Mouse (Mus musculus) common myeloid progenitor, adult 5-6 weeks (primary cell): ENCODE measurements at regions not wholly inside any gene's neighbourhood (a gene's known extent, or its start where the extent isn't known, plus 50 kb on each side); places are given as distances from the start of the nearest gene placed in this dataset.

ENCODE experiments used
- ATAC-seq: replicated peaks from 2 replicates; pipeline ENCODE4 v1.8.0; 2016; ENCODE audit warnings: low read depth, mild to moderate bottlenecking, moderate TSS enrichment, inconsistent platforms; ENCODE audit not compliant: poor library complexity, severe bottlenecking

DNA sequence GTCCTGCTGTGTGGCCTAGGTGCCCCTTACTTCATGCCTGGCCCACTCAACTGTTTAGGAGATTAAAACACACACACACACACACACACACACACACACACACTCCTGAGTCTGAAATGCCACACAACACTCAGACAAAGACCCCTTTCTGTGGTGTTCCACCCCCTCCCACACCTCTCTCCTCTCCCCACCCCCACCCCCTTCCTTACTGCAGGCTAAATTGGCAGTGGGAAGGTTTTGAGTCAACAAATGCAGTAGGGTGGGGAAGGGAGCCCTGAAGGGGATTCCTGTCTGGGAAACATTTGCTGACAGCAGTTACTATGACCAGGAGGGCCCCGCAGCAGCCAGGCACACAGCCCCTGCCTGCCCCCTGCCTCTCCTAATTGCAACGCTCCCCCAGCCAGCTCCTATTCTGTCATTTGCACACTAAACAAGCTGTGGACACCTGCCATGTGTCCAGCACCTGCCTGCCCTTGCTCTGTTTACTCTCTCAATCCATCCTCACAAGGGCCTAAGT lies 69.5 kb downstream of the Ephb3 start:
- ATAC-seq = no peak

DNA sequence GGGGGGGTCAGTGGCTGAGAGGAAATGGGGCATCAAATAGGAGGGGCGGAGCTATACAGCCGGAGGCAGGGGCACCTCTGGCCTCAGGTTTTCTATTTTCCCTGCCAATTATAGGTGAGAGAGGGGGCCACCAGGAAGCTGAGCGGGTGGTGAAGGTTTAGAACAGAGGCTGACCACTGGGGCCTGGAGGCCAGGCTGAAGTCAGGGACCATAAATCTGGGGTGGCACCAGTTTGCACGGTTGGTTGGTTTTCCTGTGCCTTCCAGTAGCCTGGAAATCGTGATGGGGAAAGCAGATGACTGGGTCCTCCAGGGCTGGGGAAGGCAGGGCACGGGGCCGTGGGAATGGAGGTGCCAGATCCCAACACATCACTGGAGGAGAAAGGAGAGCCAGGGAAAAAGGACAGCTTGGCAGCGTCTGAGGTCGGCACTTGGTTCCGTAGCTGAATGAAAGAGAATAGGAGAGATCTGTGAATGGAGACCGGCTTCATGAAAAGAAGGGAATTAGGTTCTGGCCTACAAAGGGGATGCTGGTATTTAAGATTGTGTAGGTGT lies 73.3 kb downstream of the Ephb3 start:
- ATAC-seq = no peak

GRCm38 (mm10) chr16:21278387-21278786 lies 73.8 kb downstream of the Ephb3 start:
- ATAC-seq = no peak

DNA sequence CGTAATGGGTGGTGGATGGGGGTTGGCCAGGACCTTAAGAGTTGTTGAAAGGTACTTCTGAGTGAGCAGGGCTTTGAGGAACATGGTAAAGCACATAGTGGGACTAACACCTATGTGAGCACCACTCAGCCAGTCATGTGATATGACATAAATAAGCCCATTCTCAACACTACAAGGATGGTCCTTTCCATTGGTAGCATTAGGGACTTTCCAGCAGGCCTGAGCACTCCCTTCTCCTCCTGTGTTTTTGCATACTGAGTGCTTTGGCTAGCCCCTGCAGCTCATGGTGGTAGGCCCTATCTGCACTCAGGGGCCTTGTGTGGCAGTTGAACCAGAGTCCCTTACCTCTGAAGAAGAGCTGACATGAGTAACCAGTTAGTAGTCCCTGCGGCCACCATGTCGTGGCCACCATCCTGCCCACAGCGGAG lies 75.7 kb downstream of the Ephb3 start:
- ATAC-seq = no peak

- ATAC-seq = no peak
Measured at GRCm38 (mm10) chr16:21281958-21282730, 77.6 kb downstream of the Ephb3 start.

DNA sequence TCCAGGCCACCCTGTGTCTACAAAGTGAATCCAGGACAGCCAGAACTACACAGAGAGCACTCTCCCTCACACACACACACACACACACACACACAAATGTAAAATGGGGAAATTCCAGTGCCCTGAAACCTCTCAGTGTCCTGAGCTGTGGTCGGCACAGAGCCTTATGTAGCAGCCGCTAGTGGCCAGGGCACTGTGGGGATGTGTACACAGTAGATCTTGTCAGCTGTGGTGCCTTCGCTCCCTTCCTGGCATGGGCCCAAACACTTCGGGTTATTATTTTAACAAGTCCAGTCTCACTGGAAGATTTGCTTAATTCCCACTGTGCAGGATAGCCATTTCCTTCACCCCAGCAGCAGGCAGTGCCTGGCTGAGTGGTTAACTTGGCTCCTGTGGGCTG lies 81.5 kb downstream of the Ephb3 start:
- peak; percentile 51 for ATAC-seq

- peak; percentile 91 for ATAC-seq
Measured at GRCm38 (mm10) chr16:21289528-21289927, 85.0 kb downstream of the Ephb3 start.

- no peak for ATAC-seq
Measured at GRCm38 (mm10) chr16:21293010-21293409, 88.5 kb downstream of the Ephb3 start.

GRCm38 (mm10) chr16:21293569-21293968 lies 89.0 kb downstream of the Ephb3 start:
- ATAC-seq = no peak

- ATAC-seq = peak; percentile 18; the same call in 1 of the 2 replicates
Measured at GRCm38 (mm10) chr16:21294677-21295411, 90.3 kb downstream of the Ephb3 start.

DNA sequence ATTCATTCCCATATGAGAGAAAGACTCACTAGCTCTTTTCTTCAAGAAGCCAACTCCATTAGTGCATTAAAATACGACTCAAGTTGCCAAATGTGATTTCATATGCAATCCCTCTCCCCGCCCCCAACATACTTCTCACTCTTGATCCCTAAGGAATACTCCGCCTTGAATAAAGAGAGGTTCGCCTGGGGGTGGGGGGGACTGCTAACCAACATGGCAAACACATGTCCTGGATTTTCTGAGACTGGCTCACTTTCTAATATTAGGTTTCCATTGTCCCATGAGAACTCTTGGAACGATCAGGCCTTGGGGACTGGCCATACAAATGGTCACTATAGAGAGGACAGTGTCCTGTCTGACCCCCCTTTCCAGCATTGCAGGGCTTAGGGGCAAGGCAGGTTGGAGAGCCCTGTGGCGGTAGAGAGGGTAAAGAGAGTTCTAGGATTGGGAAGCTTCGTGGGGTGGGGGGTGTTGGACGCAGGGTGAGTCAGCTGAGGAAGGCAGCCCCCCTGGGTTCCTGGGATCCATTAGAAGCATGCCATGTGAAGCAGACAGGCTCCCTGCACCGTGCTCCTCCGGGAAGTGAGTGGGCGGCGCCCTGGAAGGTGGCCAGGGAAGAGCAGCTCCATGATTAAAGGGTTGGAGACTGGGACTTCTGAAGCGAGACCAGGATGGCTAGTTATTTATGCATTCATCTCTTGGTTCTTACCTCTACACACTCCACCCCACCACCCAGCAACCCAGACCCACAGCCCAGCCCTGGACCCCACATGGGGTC lies 91.6 kb downstream of the Ephb3 start:
- no peak for ATAC-seq

GRCm38 (mm10) chr16:21296786-21297185 lies 92.2 kb downstream of the Ephb3 start:
- no peak for ATAC-seq

- ATAC-seq = no peak
Measured at GRCm38 (mm10) chr16:21298866-21299265, 94.3 kb downstream of the Ephb3 start.

GRCm38 (mm10) chr16:21305859-21306258 lies 101.3 kb downstream of the Ephb3 start:
- no peak for ATAC-seq

DNA sequence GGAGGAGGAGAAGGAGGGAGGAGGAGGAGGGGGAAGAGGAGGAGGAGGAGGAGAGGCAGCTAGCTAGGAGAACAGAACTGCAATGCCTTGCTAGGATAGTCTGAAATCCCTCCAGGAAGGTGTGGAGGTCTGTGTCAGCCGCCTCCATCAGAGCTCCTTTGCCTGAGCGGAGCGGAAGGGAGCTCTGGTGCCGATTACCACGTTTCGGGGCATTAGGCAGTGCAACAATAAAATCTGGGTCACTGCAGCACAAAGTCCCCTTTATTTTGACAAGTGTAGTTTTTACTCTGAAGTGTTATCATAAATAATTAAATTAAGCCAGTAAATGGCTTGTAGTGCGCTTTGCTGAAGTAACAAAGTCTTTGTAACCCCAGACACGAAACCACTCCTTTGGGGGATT lies 104.0 kb downstream of the Ephb3 start:
- ATAC-seq = no peak

GRCm38 (mm10) chr16:21310636-21311615 lies 106.4 kb downstream of the Ephb3 start:
- ATAC-seq = peak; percentile 91

DNA sequence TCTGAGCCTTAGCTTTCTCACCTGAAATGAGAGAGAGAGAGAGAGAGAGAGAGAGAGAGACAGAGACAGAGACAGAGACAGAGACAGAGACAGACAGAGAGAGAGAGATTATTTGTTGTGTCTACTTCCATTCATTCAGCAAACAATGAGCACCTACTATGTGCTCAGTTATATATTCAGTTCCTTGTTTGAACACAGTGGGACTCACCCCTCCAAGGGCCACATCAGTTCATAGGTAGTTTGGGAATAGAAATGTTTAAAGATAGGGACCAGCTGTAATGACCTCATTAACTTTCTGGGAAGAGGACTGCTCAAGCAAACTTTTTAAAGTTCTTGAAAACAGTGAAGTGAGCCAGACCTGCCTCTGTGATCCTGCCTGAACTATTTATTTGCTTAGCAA lies 107.2 kb downstream of the Ephb3 start:
- no peak for ATAC-seq

- ATAC-seq = no peak; the same call in 1 of the 2 replicates
Measured at GRCm38 (mm10) chr16:21315751-21316151, 107.2 kb upstream of the Vps8 start.

DNA sequence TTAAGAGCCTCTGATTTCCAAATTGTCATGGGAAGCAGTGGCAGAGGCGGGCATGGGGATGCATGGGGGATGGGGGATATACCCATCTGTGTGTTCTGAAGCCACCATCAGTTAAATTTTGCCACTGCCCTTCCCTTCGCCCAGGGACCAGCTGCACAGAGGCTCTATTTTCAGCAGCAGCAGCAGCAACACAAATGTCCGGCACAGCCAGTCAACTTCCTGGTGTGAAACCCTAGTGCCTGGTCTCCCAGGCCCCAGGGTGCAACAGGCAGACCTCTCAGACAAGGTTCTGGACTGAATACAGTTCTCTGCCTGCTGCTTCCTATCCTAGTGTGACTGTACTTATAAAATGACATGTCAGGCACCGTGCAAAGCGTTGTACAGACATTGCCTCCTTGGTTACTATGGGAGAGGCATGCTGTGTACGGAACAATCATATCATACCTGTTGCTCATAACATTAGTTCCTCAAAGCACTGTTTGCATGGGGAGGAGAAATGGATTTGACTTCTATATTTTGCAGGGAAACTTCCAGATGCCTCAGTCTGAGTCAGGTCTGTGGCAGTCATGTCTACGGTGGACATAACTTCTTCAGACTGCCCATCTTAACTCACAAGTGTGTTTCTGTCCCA lies 104.8 kb upstream of the Vps8 start:
- ATAC-seq = no peak
